Mouse (Mus musculus) liver, embryonic 12.5 days (tissue): ENCODE data around the gene Atp2a2. TPM values are rescaled to one million over a fixed set of nuclear protein-coding genes. Genes with fewer than 3 reads are reported as not detected.

Source experiments
- ATAC-seq: fragments of 200-750 bp; cut with Nextera tagmentation; 2 replicates; pipeline ENCODE4 v1.8.0; 2017; ENCODE audit warnings: moderate number of reproducible peaks, mild to moderate bottlenecking, moderate library complexity
- H3K27ac ChIP-seq: fragments of 300-500 bp; sonication (generic); 2 replicates; pipeline ENCODE4 v1.5.1; 2016; ENCODE audit warnings: mild to moderate bottlenecking
- H3K27me3 ChIP-seq: fragments of 300-500 bp; sonication (generic); replicated peaks from 2 replicates; pipeline ENCODE4 v1.6.1; 2016; ENCODE audit warnings: mild to moderate bottlenecking, moderate library complexity
- H3K36me3 ChIP-seq: fragments of 300-500 bp; sonication (generic); 2 replicates; pipeline ENCODE4 v1.6.1; 2016; ENCODE audit warnings: mild to moderate bottlenecking, moderate library complexity
- H3K4me1 ChIP-seq: fragments of 300-500 bp; sonication (generic); 2 replicates; pipeline ENCODE4 v1.6.1; 2016
- H3K4me2 ChIP-seq: fragments of 300-500 bp; sonication (generic); 2 replicates; pipeline ENCODE4 v1.6.1; 2016; ENCODE audit warnings: mild to moderate bottlenecking, moderate library complexity
- H3K4me3 ChIP-seq: fragments of 300-500 bp; sonication (generic); 2 replicates; pipeline ENCODE4 v1.5.1; 2016; ENCODE audit warnings: mild to moderate bottlenecking, moderate library complexity
- H3K9ac ChIP-seq: fragments of 300-500 bp; sonication (generic); 2 replicates; pipeline ENCODE4 v1.6.1; 2016; ENCODE audit warnings: mild to moderate bottlenecking, moderate library complexity
- H3K9me3 ChIP-seq: fragments of 300-500 bp; sonication (generic); replicated peaks from 2 replicates; pipeline ENCODE4 v1.6.1; 2016; ENCODE audit warnings: mild to moderate bottlenecking, moderate library complexity
- WGBS: fragments of 180-500 bp; shearing (Covaris S2); methylation state at CpG from one replicate; pipeline ENCODE4 v1.1.7; 2016; ENCODE audit not compliant: insufficient replicate concordance; 5-methylcytosine and 5-hydroxymethylcytosine counted together
- polyA plus RNA-seq: library from polyadenylated mRNA; unstranded; fragments of >200 nt; fragmentation: Nextera tagmentation; extraction: Ambion mirVana; gene quantifications from 2 replicates; pipeline ENCODE4 v1.2.1, GENCODE M21; 2016

Gene Atp2a2
- 44.2 and 45.7 TPM in 2 replicates for polyA plus RNA-seq

DNA sequence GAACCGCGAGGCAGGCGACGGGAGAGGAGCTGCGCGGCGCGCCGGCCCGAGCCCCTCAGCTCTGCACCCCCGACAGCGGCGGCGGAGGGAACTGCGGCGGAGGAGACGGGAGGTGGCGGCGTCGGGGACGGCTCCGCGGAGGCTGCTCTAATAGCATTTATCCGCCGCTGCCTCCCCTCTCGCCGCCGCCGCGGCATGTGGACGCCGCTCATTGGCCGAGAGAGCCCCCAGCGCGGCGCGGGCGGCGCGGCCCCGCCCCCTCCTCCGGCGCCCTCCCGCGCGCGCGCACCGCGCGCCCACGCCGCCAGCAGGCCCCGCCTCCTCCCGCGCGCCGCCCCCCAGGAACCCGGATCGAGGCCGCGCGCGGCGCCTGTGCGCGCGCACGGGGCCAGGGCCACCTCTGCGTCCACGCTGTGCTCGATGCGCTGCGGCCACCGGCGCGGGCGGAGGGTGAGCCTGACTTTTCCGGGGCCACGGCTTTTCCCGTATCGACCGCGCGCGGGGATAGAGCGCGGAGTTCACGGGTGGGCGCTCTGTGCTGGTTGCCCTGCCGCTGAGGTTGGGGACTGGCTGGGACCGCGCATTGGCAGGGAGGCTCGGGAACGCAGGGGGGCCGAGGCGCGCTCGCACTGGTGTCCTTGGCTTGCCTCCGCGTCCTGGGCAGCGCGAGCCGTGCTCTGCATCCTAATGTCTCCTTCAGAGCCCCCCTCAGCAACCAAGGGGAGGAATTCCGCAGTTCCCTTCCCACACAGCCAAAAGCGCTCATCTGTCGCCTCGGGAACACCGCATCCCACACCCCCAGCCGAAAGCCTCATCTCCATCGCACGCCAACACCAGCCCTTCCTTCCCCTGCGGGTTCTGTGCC lies at the start of gene Atp2a2:
Atp2a2 (minus strand) TSS at position 149 of the 865 bp plus-strand sequence.
- Histone ChIP-seq H3K9ac (peak within 1 kb of the TSS; percentile 100), H3K9me3 (peaks cover 7% of the 10 kb centered on the region), H3K4me3 (peak within 1 kb of the TSS; percentile 96), H3K36me3 (peaks cover 25% of the 10 kb centered on the region), H3K4me2 (peak within 1 kb of the TSS; percentile 98), H3K27me3 (peaks cover 29% of the 10 kb centered on the region), H3K4me1 (peaks cover 35% of the 10 kb centered on the region), H3K27ac (peak within 1 kb of the TSS; percentile 97)
- ATAC-seq = peak; percentile 92
- under 1% methylated on average over 73 of the region's 113 CpGs for WGBS

GRCm38 (mm10) chr5:122550460-122550859 lies 48.4 kb upstream of the Atp2a2 start:
- WGBS = 63% methylated on average over 8 of the region's 8 CpGs
- no peaks in the 10 kb centered on the region for H3K9me3 ChIP-seq
- no peak overlapping the region for H3K27ac ChIP-seq
- no peak overlapping the region for H3K4me2 ChIP-seq
- no peaks in the 10 kb centered on the region for H3K36me3 ChIP-seq
- H3K27me3 ChIP-seq = no peaks in the 10 kb centered on the region
- no peak overlapping the region for H3K9ac ChIP-seq
- no peak overlapping the region for H3K4me3 ChIP-seq
- ATAC-seq = no peak
- peaks cover 22% of the 10 kb centered on the region for H3K4me1 ChIP-seq

GRCm38 (mm10) chr5:122548671-122549070 lies 46.6 kb upstream of the Atp2a2 start:
- Histone ChIP-seq H3K27ac (no peak overlapping the region), H3K36me3 (no peaks in the 10 kb centered on the region), H3K27me3 (no peaks in the 10 kb centered on the region), H3K4me1 (peaks cover 15% of the 10 kb centered on the region; the same call in 1 of the 2 replicates), H3K9ac (no peak overlapping the region), H3K4me2 (no peak overlapping the region), H3K4me3 (no peak overlapping the region), H3K9me3 (no peaks in the 10 kb centered on the region)
- no peak for ATAC-seq
- 53% methylated on average over 6 of the region's 6 CpGs for WGBS

DNA sequence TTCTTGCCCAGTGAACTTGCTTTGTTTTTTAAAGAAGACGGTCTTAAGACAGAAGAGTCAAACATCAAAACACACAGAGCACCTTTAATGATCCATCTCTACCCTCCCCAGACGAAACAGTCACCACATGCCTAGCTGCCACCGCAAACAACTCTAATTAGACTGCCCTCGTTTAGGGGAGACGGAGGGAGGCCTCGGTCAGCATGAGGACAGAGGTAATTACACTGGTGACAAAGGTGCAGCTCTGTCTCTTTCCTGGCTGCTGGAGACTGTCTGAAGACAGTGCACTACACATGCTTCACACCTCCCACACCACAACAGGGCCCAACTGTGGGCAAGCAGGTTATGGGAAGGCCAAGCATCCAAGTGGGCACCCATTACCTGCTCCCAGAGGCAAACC lies 45.8 kb upstream of the Atp2a2 start:
- H3K4me2 ChIP-seq = no peak overlapping the region
- H3K4me3 ChIP-seq = no peak overlapping the region
- whole genome bisulfite sequencing = 67% methylated on average over 6 of the region's 6 CpGs
- ATAC-seq = no peak
- H3K9ac ChIP-seq = no peak overlapping the region
- peaks cover 15% of the 10 kb centered on the region; the same call in 1 of the 2 replicates for H3K4me1 ChIP-seq
- no peaks in the 10 kb centered on the region for H3K9me3 ChIP-seq
- H3K27me3 ChIP-seq = no peaks in the 10 kb centered on the region
- H3K36me3 ChIP-seq = no peaks in the 10 kb centered on the region
- no peak overlapping the region for H3K27ac ChIP-seq

DNA sequence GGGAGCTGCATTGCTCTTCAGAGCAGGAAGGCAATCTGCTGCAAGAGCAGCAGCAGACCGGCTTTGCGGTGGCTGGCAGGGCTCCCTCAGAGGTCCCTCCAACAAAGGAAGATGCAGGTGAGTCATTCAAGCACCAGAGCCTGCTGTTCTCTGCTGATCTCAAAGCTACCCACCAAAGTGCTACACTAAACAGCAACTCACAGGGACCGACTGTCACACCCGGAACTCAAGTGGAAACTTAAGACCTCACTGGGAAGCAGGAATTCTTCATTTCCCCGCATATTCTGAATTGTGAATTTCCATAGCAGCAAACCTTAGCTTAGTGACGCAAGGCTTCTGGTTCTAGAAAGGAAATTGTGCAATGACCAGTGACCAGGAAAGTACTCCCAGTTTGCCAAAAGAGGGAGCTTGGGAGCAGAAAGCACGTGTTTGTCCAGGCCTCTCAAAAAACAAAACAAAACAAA lies 45.3 kb upstream of the Atp2a2 start:
- Histone ChIP-seq H3K4me2 (no peak overlapping the region), H3K9ac (no peak overlapping the region), H3K27me3 (no peaks in the 10 kb centered on the region), H3K4me1 (peaks cover 15% of the 10 kb centered on the region; the same call in 1 of the 2 replicates), H3K9me3 (no peaks in the 10 kb centered on the region), H3K36me3 (no peaks in the 10 kb centered on the region), H3K27ac (no peak overlapping the region), H3K4me3 (no peak overlapping the region)
- 30% methylated on average over 7 of the region's 7 CpGs for WGBS
- ATAC-seq = no peak

DNA sequence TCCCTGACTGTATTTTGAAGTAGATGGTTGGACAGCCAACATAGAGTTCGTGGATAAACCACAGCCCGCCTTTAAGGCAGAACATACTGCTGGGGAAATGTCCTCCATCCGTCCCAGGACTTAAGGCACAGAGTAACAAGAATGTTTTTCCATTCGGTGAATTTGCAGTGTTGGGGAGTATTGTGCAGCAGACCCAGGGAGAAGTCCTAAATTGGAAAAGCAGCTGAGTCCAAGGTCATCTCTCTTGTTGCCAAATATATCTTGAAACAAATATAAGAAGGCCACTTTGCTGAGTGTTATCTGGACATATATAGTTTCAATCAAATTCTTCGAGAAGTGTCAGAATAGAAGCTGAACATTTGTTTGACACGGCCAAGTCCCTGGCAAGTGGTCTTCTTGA lies 41.4 kb upstream of the Atp2a2 start:
- Histone ChIP-seq H3K4me3 (no peak overlapping the region), H3K9ac (no peak overlapping the region), H3K4me1 (peaks cover 3% of the 10 kb centered on the region; the same call in 1 of the 2 replicates), H3K27me3 (no peaks in the 10 kb centered on the region), H3K36me3 (no peaks in the 10 kb centered on the region), H3K4me2 (no peak overlapping the region), H3K27ac (no peak overlapping the region), H3K9me3 (no peaks in the 10 kb centered on the region)
- ATAC-seq = no peak
- WGBS = 69% methylated on average over 6 of the region's 6 CpGs

- Histone ChIP-seq H3K4me2 (no peak overlapping the region), H3K4me1 (no peaks in the 10 kb centered on the region), H3K27ac (no peak overlapping the region), H3K9me3 (no peaks in the 10 kb centered on the region), H3K9ac (no peak overlapping the region), H3K36me3 (no peaks in the 10 kb centered on the region), H3K4me3 (no peak overlapping the region), H3K27me3 (no peaks in the 10 kb centered on the region)
- no peak for ATAC-seq
- 62% methylated on average over 8 of the region's 8 CpGs for WGBS
Observed at GRCm38 (mm10) chr5:122541871-122542270, 39.8 kb upstream of the Atp2a2 start.

DNA sequence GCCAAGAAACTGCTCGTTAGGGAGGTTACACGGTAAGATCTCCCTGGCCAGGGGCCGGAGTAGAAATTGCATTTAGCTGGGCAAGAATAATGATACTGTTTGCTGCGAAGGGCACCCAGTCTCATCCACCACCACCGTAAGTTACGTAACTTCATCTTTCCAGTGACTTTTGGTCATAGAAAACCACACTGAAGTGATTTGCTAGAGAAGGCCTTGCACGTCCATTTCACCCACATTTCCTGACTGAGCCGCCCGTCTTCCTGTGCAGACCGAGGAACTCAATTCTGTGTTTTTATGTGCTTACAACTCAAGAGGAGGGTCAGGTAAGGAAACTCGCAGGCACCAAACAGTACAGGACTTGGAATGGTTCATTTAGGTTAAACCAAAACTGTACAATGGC lies 36.1 kb upstream of the Atp2a2 start:
- Histone ChIP-seq H3K36me3 (no peaks in the 10 kb centered on the region), H3K4me2 (no peak overlapping the region), H3K27ac (no peak overlapping the region), H3K4me3 (no peak overlapping the region), H3K4me1 (no peaks in the 10 kb centered on the region), H3K9me3 (no peaks in the 10 kb centered on the region), H3K27me3 (0 out of 2 replicates have a peak, but pooled peaks cover 3% of the 10 kb centered on the region), H3K9ac (no peak overlapping the region)
- ATAC-seq = no peak
- WGBS = 47% methylated on average over 11 of the region's 11 CpGs

DNA sequence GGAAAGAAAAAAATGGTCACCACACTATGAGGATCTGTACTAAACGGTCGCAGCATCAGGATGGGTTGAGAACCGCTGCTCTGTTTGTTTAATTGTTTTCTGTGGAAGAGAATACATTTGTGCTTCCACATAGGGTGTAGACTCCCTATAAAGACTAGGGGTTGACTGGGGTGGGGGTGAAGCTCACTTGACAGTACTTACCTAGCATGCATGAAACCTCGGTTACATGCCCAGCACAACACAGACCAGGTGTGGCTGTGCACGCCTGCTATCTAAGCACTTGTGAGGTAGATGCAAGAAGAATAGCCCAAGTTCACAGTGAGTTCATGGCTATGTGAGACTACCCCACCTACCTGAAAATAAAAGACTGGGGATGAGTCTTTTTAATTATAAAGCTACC lies 35.6 kb upstream of the Atp2a2 start:
- 83% methylated on average over 5 of the region's 5 CpGs for WGBS
- no peaks in the 10 kb centered on the region for H3K9me3 ChIP-seq
- no peak overlapping the region for H3K27ac ChIP-seq
- no peak for ATAC-seq
- H3K27me3 ChIP-seq = 0 out of 2 replicates have a peak, but pooled peaks cover 3% of the 10 kb centered on the region
- H3K4me3 ChIP-seq = no peak overlapping the region
- no peak overlapping the region for H3K4me2 ChIP-seq
- H3K9ac ChIP-seq = no peak overlapping the region
- H3K36me3 ChIP-seq = no peaks in the 10 kb centered on the region
- H3K4me1 ChIP-seq = no peaks in the 10 kb centered on the region

DNA sequence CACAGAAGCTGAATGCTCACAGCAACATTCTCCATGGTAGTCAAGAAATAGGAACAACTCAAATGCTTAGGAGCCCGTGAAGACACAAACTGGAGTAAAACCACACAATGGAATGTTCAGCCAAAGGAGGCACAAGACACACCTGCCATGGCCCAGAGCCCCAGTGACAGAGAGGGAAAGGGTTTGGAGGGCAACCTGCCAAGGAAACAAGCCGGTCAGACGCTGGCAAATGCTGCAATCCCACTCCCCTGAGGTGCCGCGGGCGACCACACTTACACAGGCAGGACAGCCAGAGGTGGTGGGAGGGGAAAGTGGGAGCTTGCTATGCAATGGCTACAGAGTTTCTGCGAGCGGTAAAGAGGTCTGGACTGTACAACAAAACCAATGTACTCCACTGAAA lies 31.9 kb upstream of the Atp2a2 start:
- no peak for ATAC-seq
- H3K27me3 ChIP-seq = 0 out of 2 replicates have a peak, but pooled peaks cover 3% of the 10 kb centered on the region
- no peak overlapping the region for H3K4me3 ChIP-seq
- 68% methylated on average over 8 of the region's 8 CpGs for WGBS
- no peaks in the 10 kb centered on the region for H3K36me3 ChIP-seq
- no peaks in the 10 kb centered on the region for H3K9me3 ChIP-seq
- no peak overlapping the region for H3K4me2 ChIP-seq
- peaks cover 12% of the 10 kb centered on the region; the same call in 1 of the 2 replicates for H3K4me1 ChIP-seq
- H3K9ac ChIP-seq = no peak overlapping the region
- H3K27ac ChIP-seq = no peak overlapping the region

DNA sequence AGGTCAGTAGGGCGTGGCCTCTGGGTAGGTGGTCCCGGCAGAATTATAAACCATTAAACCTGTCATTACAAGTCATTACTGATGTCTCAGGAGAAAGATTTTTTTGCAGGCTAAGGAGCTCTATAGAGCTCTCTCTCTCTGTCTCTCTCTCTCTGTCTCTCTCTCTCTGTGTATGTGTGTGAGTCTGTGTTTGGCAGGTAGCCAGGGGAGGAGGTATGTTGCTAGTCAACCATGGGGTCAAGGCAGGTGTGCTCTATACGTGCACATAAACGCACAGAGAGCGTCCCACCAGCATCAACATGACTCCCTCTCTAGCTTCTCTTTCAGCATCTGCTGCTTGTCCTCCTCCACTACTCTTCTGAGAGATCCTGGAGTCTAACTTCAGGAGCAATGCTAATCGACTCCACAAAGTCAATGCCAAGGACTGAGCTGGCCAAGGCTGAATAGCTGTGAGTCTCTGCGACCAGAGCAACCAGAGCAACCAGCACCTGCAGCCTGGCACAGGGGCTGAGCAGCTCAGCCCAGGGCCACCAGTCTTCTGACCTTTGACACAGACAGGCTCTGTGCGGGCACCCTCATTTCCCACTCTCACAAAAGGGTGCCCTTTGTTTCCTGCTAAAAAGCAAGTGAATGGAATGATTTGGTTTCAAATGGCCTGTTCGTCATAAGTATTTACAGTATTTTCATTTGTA lies 28.0 kb upstream of the Atp2a2 start:
- H3K9ac ChIP-seq = no peak overlapping the region
- ATAC-seq = no peak
- 0 out of 2 replicates have a peak, but pooled peaks cover 3% of the 10 kb centered on the region for H3K27me3 ChIP-seq
- H3K9me3 ChIP-seq = no peaks in the 10 kb centered on the region
- no peak overlapping the region for H3K4me3 ChIP-seq
- 69% methylated on average over 9 of the region's 9 CpGs for WGBS
- H3K4me2 ChIP-seq = no peak overlapping the region
- H3K4me1 ChIP-seq = peaks cover 29% of the 10 kb centered on the region
- no peaks in the 10 kb centered on the region for H3K36me3 ChIP-seq
- no peak overlapping the region for H3K27ac ChIP-seq

GRCm38 (mm10) chr5:122529316-122529715 lies 27.3 kb upstream of the Atp2a2 start:
- Histone ChIP-seq H3K27me3 (0 out of 2 replicates have a peak, but pooled peaks cover 3% of the 10 kb centered on the region), H3K27ac (no peak overlapping the region), H3K4me3 (no peak overlapping the region), H3K36me3 (no peaks in the 10 kb centered on the region), H3K4me1 (peaks cover 29% of the 10 kb centered on the region), H3K9me3 (no peaks in the 10 kb centered on the region), H3K4me2 (no peak overlapping the region), H3K9ac (no peak overlapping the region)
- 70% methylated on average over 3 of the region's 3 CpGs for WGBS
- no peak for ATAC-seq
